Mouse (Mus musculus) embryonic facial prominence, embryonic 14.5 days (tissue): ENCODE results near the gene Sept4. TPM values are rescaled to one million over a fixed set of nuclear protein-coding genes. Genes with fewer than 3 reads are reported as not detected.

Source experiments
- ATAC-seq: fragments of 200-750 bp; cut with Nextera tagmentation; 2 replicates; pipeline ENCODE4 v1.8.0; 2017; ENCODE audit warnings: low read depth, moderate number of reproducible peaks, moderate TSS enrichment
- DNase-seq: peaks from one replicate; pipeline ENCODE4 v3.0.0-alpha.2; 2015; ENCODE audit warnings: low spot score
- H3K27ac ChIP-seq: fragments of 300-500 bp; sonication (generic); replicated peaks from 2 replicates; pipeline ENCODE4 v1.5.1; 2014; ENCODE audit warnings: low read depth, mild to moderate bottlenecking, low read length, moderate library complexity
- H3K27me3 ChIP-seq: fragments of 300-500 bp; sonication (generic); replicated peaks from 2 replicates; pipeline ENCODE4 v1.6.1; 2014; ENCODE audit warnings: low read length; ENCODE audit not compliant: control insufficient read depth, insufficient read depth
- H3K36me3 ChIP-seq: fragments of 300-500 bp; sonication (generic); 2 replicates; pipeline ENCODE4 v1.6.1; 2014; ENCODE audit warnings: low read length, mixed read lengths; ENCODE audit not compliant: control insufficient read depth, insufficient read depth
- H3K4me1 ChIP-seq: fragments of 300-500 bp; sonication (generic); 2 replicates; pipeline ENCODE4 v1.6.1; 2014; ENCODE audit warnings: antibody characterized with exemption, low read length; ENCODE audit not compliant: control insufficient read depth, insufficient read depth
- H3K4me2 ChIP-seq: fragments of 300-500 bp; sonication (generic); 2 replicates; pipeline ENCODE4 v1.6.1; 2014; ENCODE audit warnings: low read depth, mild to moderate bottlenecking, low read length, moderate library complexity, mixed read lengths
- H3K4me3 ChIP-seq: fragments of 300-500 bp; sonication (generic); 2 replicates; pipeline ENCODE4 v1.5.1; 2014; ENCODE audit warnings: low read depth, mild to moderate bottlenecking, low read length
- H3K9ac ChIP-seq: fragments of 300-500 bp; sonication (generic); 2 replicates; pipeline ENCODE4 v1.6.1; 2014; ENCODE audit warnings: low read depth, mild to moderate bottlenecking, low read length, moderate library complexity, mixed read lengths
- H3K9me3 ChIP-seq: fragments of 300-500 bp; sonication (generic); 2 replicates; pipeline ENCODE4 v1.6.1; 2016; ENCODE audit warnings: low read length; ENCODE audit not compliant: control insufficient read depth
- WGBS: fragments of 180-500 bp; shearing (Covaris S2); extraction: QIAGEN DNeasy Blood & Tissue Kit; methylation state at CpG from one replicate; pipeline ENCODE4 v1.1.7; 2014; 5-methylcytosine and 5-hydroxymethylcytosine counted together
- polyA plus RNA-seq: library from polyadenylated mRNA; unstranded; fragments of >200 nt; fragmentation: Nextera tagmentation; extraction: Ambion mirVana; gene quantifications from 2 replicates; pipeline ENCODE4 v1.2.1, GENCODE M21; 2014

Sept4 gene
- polyA plus RNA-seq, 1 experiment from 2014 or later = 42.2 TPM

DNA sequence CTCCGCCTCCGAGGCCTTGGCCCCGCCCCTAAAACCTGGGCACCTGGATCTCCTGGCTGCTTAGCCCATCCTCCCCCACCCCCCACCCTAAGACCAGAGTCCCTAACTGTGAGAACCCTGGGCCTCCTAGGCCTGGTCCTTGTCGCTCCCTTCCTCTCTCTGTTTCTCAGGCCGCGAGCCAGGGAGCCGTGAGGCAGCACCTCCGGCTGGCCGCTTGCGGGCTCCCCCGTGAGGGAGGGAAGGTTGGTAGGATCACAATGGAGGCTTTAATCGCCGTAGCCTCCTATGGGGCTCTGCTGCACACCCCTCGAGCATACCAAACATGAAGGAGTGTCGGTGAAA, 23.6 kb downstream of the Sept4 start:
- ATAC-seq (no peak), DNase-seq (no peak)
- H3K9ac ChIP-seq = peak overlapping the region; percentile 84
- peaks cover 9% of the 10 kb centered on the region for H3K36me3 ChIP-seq
- peaks cover 30% of the 10 kb centered on the region for H3K4me1 ChIP-seq
- H3K27me3 ChIP-seq = no peaks in the 10 kb centered on the region
- H3K4me3 ChIP-seq = peak overlapping the region; percentile 68
- no peaks in the 10 kb centered on the region for H3K9me3 ChIP-seq
- 0% methylated on average over 12 of the region's 15 CpGs for WGBS
- peak overlapping the region; percentile 90 for H3K27ac ChIP-seq
- H3K4me2 ChIP-seq = peak overlapping the region; percentile 65

- DNase-seq (no peak), ATAC-seq (no peak)
- Histone ChIP-seq H3K4me1 (peaks cover 30% of the 10 kb centered on the region), H3K4me2 (peak overlapping the region; percentile 65), H3K9me3 (no peaks in the 10 kb centered on the region), H3K9ac (peak overlapping the region; percentile 84), H3K4me3 (peak overlapping the region; percentile 68), H3K36me3 (peaks cover 15% of the 10 kb centered on the region), H3K27me3 (no peaks in the 10 kb centered on the region), H3K27ac (peak overlapping the region; percentile 90)
- WGBS = 41% methylated on average over 13 of the region's 13 CpGs
Measured at GRCm38 (mm10) chr11:87592713-87593598, 24.3 kb downstream of the Sept4 start.

- Histone ChIP-seq H3K9ac (peak overlapping the region; percentile 73), H3K9me3 (no peaks in the 10 kb centered on the region), H3K36me3 (peaks cover 40% of the 10 kb centered on the region), H3K4me2 (peak overlapping the region; percentile 71), H3K27ac (peak overlapping the region; percentile 62), H3K4me3 (peak overlapping the region; percentile 55), H3K27me3 (no peaks in the 10 kb centered on the region), H3K4me1 (peaks cover 23% of the 10 kb centered on the region)
- 1% methylated on average over 11 of the region's 37 CpGs for WGBS
- ATAC-seq = peak; percentile 66
- DNase-seq = peak; percentile 96
Measured at GRCm38 (mm10) chr11:87595327-87595841, 26.7 kb downstream of the Sept4 start.

DNA sequence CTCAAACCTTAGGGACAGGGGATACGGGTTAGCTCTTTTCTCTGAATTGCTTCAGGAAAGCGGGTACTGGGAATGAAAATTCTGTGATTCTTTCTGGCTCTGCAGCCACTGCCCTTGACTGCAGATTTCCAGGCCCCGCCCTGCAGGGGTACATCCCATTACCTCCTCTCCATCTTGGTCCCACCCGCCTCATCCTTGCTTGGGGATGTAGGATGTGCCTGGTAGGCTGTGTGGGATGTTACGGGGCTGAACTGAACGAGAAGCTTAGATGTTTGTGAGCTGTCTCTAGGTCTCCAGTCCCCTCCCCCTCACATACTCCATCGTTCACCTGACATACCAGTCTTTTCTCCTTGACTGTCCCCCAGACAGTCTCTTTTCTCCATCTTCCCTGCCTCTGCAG, 27.3 kb downstream of the Sept4 start:
- peak overlapping the region; percentile 62 for H3K27ac ChIP-seq
- 8% methylated on average over 6 of the region's 7 CpGs for WGBS
- peaks cover 46% of the 10 kb centered on the region for H3K36me3 ChIP-seq
- peak overlapping the region; percentile 55 for H3K4me3 ChIP-seq
- ATAC-seq = no peak
- no peaks in the 10 kb centered on the region for H3K27me3 ChIP-seq
- peak overlapping the region; percentile 73 for H3K9ac ChIP-seq
- H3K4me2 ChIP-seq = peak overlapping the region; percentile 71
- no peak for DNase-seq
- H3K9me3 ChIP-seq = no peaks in the 10 kb centered on the region
- peaks cover 19% of the 10 kb centered on the region for H3K4me1 ChIP-seq

DNA sequence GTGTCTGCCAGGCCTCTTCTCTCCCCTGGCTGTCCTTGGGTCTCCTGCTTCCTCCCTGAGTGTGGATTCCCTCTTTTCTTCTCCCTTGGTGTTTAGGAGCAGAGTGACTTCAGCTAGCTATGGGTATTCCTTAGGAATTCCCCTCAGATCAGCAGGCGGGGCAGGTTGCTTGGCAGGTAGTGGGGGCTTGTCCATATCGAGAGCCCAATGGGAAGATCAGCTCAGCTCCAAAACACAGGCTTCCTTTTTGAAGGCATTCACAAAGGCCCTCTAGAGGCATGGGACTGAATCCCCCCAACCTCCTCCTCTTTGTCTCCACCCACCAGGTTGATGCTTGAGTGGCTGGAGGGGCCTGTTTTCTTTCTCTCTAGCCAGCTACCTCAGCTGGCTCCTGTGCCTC, 27.8 kb downstream of the Sept4 start:
- peaks cover 19% of the 10 kb centered on the region for H3K4me1 ChIP-seq
- H3K4me3 ChIP-seq = peak overlapping the region; percentile 55
- ATAC-seq (no peak), DNase-seq (peak; percentile 45)
- H3K9ac ChIP-seq = peak overlapping the region; percentile 73
- no peaks in the 10 kb centered on the region for H3K27me3 ChIP-seq
- WGBS = 29% methylated on average over 2 of the region's 2 CpGs
- no peaks in the 10 kb centered on the region for H3K9me3 ChIP-seq
- peaks cover 51% of the 10 kb centered on the region for H3K36me3 ChIP-seq
- no peak overlapping the region for H3K27ac ChIP-seq
- peak overlapping the region; percentile 71 for H3K4me2 ChIP-seq

GRCm38 (mm10) chr11:87597061-87597460, 28.4 kb downstream of the Sept4 start:
- H3K9me3 ChIP-seq = no peaks in the 10 kb centered on the region
- H3K9ac ChIP-seq = no peak overlapping the region; the same call in 1 of the 2 replicates
- no peak for ATAC-seq
- H3K36me3 ChIP-seq = peaks cover 56% of the 10 kb centered on the region
- H3K27ac ChIP-seq = no peak overlapping the region
- H3K27me3 ChIP-seq = no peaks in the 10 kb centered on the region
- no peak for DNase-seq
- no peak overlapping the region for H3K4me3 ChIP-seq
- peaks cover 19% of the 10 kb centered on the region for H3K4me1 ChIP-seq
- H3K4me2 ChIP-seq = no peak overlapping the region

- WGBS = 88% methylated on average over 13 of the region's 13 CpGs
- H3K4me3 ChIP-seq = no peak overlapping the region
- H3K9ac ChIP-seq = no peak overlapping the region
- H3K27ac ChIP-seq = no peak overlapping the region
- no peaks in the 10 kb centered on the region for H3K9me3 ChIP-seq
- H3K4me2 ChIP-seq = no peak overlapping the region
- ATAC-seq (no peak), DNase-seq (no peak)
- no peaks in the 10 kb centered on the region for H3K27me3 ChIP-seq
- H3K36me3 ChIP-seq = peaks cover 76% of the 10 kb centered on the region
- peaks cover 12% of the 10 kb centered on the region; the same call in 1 of the 2 replicates for H3K4me1 ChIP-seq
Measured at GRCm38 (mm10) chr11:87599395-87600089, 30.8 kb downstream of the Sept4 start.

DNA sequence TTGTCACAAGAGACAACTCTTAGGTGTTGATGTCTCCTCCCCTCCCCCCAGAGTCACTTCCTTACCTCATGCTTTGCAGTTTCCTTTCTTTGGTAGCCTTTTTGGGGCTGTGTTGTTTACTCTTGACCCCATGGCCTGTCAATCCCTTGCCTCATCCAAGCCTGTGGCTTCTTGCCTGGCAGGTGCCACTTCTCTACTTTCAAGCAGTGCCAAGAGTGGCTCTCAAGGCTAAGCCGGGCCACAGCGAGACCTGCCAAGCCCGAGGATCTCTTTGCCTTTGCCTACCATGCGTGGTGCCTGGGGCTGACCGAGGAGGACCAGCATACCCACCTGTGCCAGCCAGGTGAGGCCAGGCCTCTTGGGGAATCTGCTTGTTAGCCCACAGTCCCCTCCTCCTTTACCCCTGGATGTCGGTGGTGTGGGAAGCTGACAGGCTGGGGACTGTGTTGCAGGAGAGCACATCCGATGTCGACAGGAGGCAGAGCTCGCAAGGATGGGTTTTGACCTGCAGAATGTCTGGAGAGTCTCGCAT, 31.7 kb downstream of the Sept4 start:
- WGBS = 90% methylated on average over 10 of the region's 10 CpGs
- no peak overlapping the region for H3K4me2 ChIP-seq

More for the DNA sequence above, 31.7 kb downstream of the Sept4 start:
- H3K27me3 ChIP-seq = no peaks in the 10 kb centered on the region
- no peak overlapping the region for H3K4me3 ChIP-seq
- H3K4me1 ChIP-seq = peaks cover 8% of the 10 kb centered on the region; the same call in 1 of the 2 replicates
- no peaks in the 10 kb centered on the region for H3K9me3 ChIP-seq
- no peak for DNase-seq
- no peak for ATAC-seq
- peaks cover 83% of the 10 kb centered on the region for H3K36me3 ChIP-seq
- no peak overlapping the region for H3K27ac ChIP-seq
- no peak overlapping the region for H3K9ac ChIP-seq
